Mouse (Mus musculus): ENCODE data around the gene Nadsyn1. TPM values are rescaled to one million over a fixed set of nuclear protein-coding genes. Genes with fewer than 3 reads are reported as not detected.

Nadsyn1 gene
- polyA plus RNA-seq, 1 experiment from 2014 or later = 7.5 TPM

DNA sequence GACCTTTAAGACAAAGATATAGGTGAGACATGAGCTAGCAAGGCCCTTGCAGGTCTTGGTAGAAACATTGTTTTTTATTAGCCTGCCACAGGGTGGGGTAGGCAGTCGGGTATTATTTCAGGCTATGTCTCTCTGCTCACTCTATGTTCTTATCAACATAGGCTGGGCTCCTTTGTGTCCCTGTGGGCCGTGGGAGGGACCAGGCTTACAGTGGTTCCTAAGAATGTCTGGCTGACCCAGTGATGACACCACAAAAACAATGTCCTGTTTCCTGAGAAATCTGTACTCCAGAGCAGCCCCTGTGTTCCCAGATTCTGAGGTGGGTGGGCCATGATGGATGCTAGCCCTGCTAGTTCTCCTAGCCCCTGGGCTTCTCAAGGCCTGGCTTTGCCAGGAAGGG is 45.3 kb downstream of the Nadsyn1 start:
- H3K4me2 ChIP-seq (ENCODE audit: low read depth, low read length) = no peak overlapping the region
- H3K27ac ChIP-seq (replicated peaks; ENCODE audit: low read depth, low read length) = no peak overlapping the region
- H3K36me3 ChIP-seq (replicated peaks; ENCODE audit: control insufficient read depth, insufficient read depth, low read depth, low read length) = no peaks in the 10 kb centered on the region
- ATAC-seq (replicated peaks; ENCODE audit: insufficient number of reproducible peaks, low FRiP score, low TSS enrichment, low read depth) (no peak), DNase-seq (ENCODE audit: low spot score) (no peak)
- no peaks in the 10 kb centered on the region for H3K4me1 ChIP-seq (ENCODE audit: control insufficient read depth, insufficient read depth, low read length)
- H3K9me3 ChIP-seq (replicated peaks; ENCODE audit: control insufficient read depth, low read length) = no peaks in the 10 kb centered on the region
- no peaks in the 10 kb centered on the region for H3K27me3 ChIP-seq (ENCODE audit: control insufficient read depth, insufficient read depth, low read length)
- no peak overlapping the region for H3K9ac ChIP-seq (replicated peaks; ENCODE audit: low read length)
- WGBS = 58% methylated on average over 2 of the region's 2 CpGs
- no peak overlapping the region for H3K4me3 ChIP-seq (ENCODE audit: low read depth, low read length)

DNA sequence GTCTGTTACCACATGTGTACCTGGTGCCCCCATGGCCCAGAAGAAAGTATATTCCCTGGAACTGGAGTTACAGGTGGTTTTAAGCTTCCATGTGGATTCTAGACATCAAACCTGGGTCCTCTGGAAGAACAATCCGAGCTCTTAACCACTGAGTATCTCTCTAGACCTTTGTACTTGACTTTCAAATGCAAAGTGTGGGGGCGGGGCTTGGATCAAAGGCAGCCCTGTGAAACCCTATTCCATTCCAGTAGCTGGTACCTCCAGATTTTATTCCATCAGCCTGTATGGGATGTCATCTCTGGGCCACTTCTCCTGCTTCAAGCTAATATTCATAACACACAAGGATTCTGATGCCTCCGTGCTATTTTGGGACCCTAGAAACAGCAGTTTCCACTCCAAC is 46.5 kb downstream of the Nadsyn1 start:
- Histone ChIP-seq H3K9me3 (replicated peaks; ENCODE audit: control insufficient read depth, low read length) (no peaks in the 10 kb centered on the region), H3K27me3 (ENCODE audit: control insufficient read depth, insufficient read depth, low read length) (no peaks in the 10 kb centered on the region), H3K9ac (replicated peaks; ENCODE audit: low read length) (no peak overlapping the region), H3K36me3 (replicated peaks; ENCODE audit: control insufficient read depth, insufficient read depth, low read depth, low read length) (no peaks in the 10 kb centered on the region), H3K4me2 (ENCODE audit: low read depth, low read length) (no peak overlapping the region), H3K4me3 (ENCODE audit: low read depth, low read length) (no peak overlapping the region), H3K27ac (replicated peaks; ENCODE audit: low read depth, low read length) (no peak overlapping the region), H3K4me1 (ENCODE audit: control insufficient read depth, insufficient read depth, low read length) (no peaks in the 10 kb centered on the region)
- ATAC-seq (replicated peaks; ENCODE audit: insufficient number of reproducible peaks, low FRiP score, low TSS enrichment, low read depth) (no peak), DNase-seq (ENCODE audit: low spot score) (no peak)
- 25% methylated on average over 3 of the region's 3 CpGs for WGBS

DNA sequence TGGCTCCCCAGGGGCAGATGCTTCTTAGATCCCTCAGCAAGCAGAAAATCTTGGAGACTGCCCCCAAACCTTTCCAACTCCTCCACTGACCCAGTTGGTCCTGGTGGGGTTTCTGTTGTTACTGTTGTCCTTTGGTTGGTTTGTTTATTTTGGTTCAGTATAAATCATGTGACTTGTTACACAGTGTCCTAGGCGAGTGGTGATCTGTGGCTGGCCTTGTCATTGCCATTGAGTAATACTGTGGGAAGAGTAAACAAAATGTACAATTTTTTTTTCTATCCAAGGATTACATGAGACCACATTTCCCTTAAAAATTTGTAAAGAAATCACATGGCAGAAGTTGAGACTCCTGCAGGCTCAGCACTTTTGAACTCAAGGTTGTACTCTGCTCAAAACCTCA is 53.2 kb downstream of the Nadsyn1 start:
- Histone ChIP-seq H3K9me3 (replicated peaks; ENCODE audit: control insufficient read depth, low read length) (no peaks in the 10 kb centered on the region), H3K4me3 (ENCODE audit: low read depth, low read length) (no peak overlapping the region), H3K27me3 (ENCODE audit: control insufficient read depth, insufficient read depth, low read length) (no peaks in the 10 kb centered on the region; the same call in 1 of the 2 replicates), H3K4me2 (ENCODE audit: low read depth, low read length) (no peak overlapping the region), H3K27ac (replicated peaks; ENCODE audit: low read depth, low read length) (no peak overlapping the region), H3K36me3 (replicated peaks; ENCODE audit: control insufficient read depth, insufficient read depth, low read depth, low read length) (no peaks in the 10 kb centered on the region), H3K9ac (replicated peaks; ENCODE audit: low read length) (no peak overlapping the region), H3K4me1 (ENCODE audit: control insufficient read depth, insufficient read depth, low read length) (no peaks in the 10 kb centered on the region)
- ATAC-seq (replicated peaks; ENCODE audit: insufficient number of reproducible peaks, low FRiP score, low TSS enrichment, low read depth) (no peak), DNase-seq (ENCODE audit: low spot score) (no peak)
- WGBS = 62% methylated on average over 1 of the region's 1 CpGs

DNA sequence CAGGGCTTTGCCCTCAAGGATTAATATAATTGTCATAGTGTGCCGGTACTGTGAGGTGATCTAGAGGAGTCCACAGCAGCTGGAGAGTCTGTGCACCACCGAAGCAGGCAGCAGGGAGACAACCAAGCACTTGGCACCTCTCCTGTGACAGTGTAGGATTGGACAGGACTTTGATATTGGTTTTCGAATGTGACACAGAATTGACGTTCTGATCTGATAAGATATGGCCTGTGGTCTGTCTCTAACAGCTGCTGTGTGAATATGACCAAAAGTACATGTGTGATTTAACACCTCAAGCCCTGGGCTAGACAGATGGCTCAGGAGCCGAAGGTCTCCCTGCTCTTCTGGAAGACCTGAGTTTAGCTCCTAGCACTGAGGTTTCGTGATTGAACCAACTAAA is 54.4 kb downstream of the Nadsyn1 start:
- H3K36me3 ChIP-seq (replicated peaks; ENCODE audit: control insufficient read depth, insufficient read depth, low read depth, low read length) = no peaks in the 10 kb centered on the region
- no peak for ATAC-seq (replicated peaks; ENCODE audit: insufficient number of reproducible peaks, low FRiP score, low TSS enrichment, low read depth)
- H3K4me3 ChIP-seq (ENCODE audit: low read depth, low read length) = no peak overlapping the region
- H3K9ac ChIP-seq (replicated peaks; ENCODE audit: low read length) = no peak overlapping the region
- DNase-seq (ENCODE audit: low spot score) = no peak
- no peak overlapping the region for H3K4me2 ChIP-seq (ENCODE audit: low read depth, low read length)
- no peaks in the 10 kb centered on the region for H3K9me3 ChIP-seq (replicated peaks; ENCODE audit: control insufficient read depth, low read length)
- 81% methylated on average over 6 of the region's 6 CpGs for WGBS
- no peak overlapping the region for H3K27ac ChIP-seq (replicated peaks; ENCODE audit: low read depth, low read length)
- H3K4me1 ChIP-seq (ENCODE audit: control insufficient read depth, insufficient read depth, low read length) = no peaks in the 10 kb centered on the region
- no peaks in the 10 kb centered on the region; the same call in 1 of the 2 replicates for H3K27me3 ChIP-seq (ENCODE audit: control insufficient read depth, insufficient read depth, low read length)

DNA sequence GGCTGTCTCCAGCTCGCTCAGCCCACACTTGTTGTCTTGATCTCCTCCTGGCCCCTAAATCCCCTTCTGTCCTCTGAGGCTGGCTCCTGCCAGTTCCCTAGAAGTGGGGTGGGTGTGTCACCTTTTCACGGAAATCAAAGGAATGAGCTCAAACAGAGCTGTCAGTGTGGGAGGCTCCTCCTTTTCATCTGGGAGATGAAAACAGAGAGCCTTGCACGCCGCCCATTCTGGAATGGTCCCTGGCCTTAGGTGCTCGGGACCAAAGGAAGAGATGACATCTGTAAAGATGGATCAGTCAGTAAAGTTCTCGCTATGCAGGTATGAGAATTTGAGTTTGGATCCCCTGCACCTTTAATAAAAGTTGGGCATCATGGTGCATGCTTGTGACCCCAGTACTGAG is 55.8 kb downstream of the Nadsyn1 start, which contains the start of gene Mrgprg:
TSS of gene Mrgprg (minus strand) at position 101 of the 400 bp plus-strand sequence.
- 65% methylated on average over 6 of the region's 6 CpGs for WGBS
- no peaks in the 10 kb centered on the region for H3K4me1 ChIP-seq (ENCODE audit: control insufficient read depth, insufficient read depth, low read length)
- ATAC-seq (replicated peaks; ENCODE audit: insufficient number of reproducible peaks, low FRiP score, low TSS enrichment, low read depth) = no peak
- DNase-seq (ENCODE audit: low spot score) = no peak
- H3K9me3 ChIP-seq (replicated peaks; ENCODE audit: control insufficient read depth, low read length) = no peaks in the 10 kb centered on the region
- no peak within 1 kb of the TSS for H3K9ac ChIP-seq (replicated peaks; ENCODE audit: low read length)
- H3K36me3 ChIP-seq (replicated peaks; ENCODE audit: control insufficient read depth, insufficient read depth, low read depth, low read length) = no peaks in the 10 kb centered on the region
- H3K4me3 ChIP-seq (ENCODE audit: low read depth, low read length) = no peak within 1 kb of the TSS
- H3K27ac ChIP-seq (replicated peaks; ENCODE audit: low read depth, low read length) = no peak within 1 kb of the TSS
- H3K27me3 ChIP-seq (ENCODE audit: control insufficient read depth, insufficient read depth, low read length) = no peaks in the 10 kb centered on the region; the same call in 1 of the 2 replicates
- H3K4me2 ChIP-seq (ENCODE audit: low read depth, low read length) = no peak within 1 kb of the TSS

DNA sequence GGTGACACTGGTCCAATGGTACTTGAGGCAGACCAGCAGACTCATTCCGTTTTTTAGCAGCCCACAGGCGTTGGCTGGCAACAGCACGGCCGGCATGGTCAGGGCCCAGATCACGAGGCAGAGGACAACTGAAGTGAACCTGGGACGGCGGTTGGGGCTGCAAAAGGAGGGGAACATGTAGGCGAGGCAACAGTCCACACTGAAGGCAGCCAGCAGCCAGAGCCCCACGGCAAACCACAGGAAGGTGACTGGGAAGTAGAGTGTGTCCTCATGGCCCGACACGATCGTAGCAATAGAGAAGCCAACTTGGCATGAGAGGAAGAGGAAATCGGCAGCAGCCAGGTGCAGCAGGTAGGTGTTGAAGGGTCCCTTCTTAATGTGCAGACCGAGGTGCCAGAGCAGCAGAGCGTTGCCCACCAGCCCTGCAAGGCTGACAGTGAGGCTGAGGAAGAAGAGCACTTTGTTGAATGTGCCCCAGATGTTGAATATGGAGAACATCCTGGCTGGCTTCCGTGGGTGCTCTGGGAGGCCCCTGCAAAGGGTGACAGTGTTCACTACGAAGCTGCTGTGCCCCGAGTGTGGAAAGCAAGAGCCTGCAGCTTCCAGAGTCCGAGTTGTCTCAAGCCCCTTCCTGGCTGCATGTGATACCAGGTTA is 57.6 kb downstream of the Nadsyn1 start:
- no peak overlapping the region for H3K9ac ChIP-seq (replicated peaks; ENCODE audit: low read length)
- WGBS = 79% methylated on average over 19 of the region's 19 CpGs
- H3K27ac ChIP-seq (replicated peaks; ENCODE audit: low read depth, low read length) = no peak overlapping the region
- ATAC-seq (replicated peaks; ENCODE audit: insufficient number of reproducible peaks, low FRiP score, low TSS enrichment, low read depth) (no peak), DNase-seq (ENCODE audit: low spot score) (no peak)
- H3K4me2 ChIP-seq (ENCODE audit: low read depth, low read length) = no peak overlapping the region
- no peaks in the 10 kb centered on the region for H3K4me1 ChIP-seq (ENCODE audit: control insufficient read depth, insufficient read depth, low read length)
- H3K36me3 ChIP-seq (replicated peaks; ENCODE audit: control insufficient read depth, insufficient read depth, low read depth, low read length) = no peaks in the 10 kb centered on the region
- no peaks in the 10 kb centered on the region for H3K9me3 ChIP-seq (replicated peaks; ENCODE audit: control insufficient read depth, low read length)
- H3K4me3 ChIP-seq (ENCODE audit: low read depth, low read length) = no peak overlapping the region
- H3K27me3 ChIP-seq (ENCODE audit: control insufficient read depth, insufficient read depth, low read length) = no peaks in the 10 kb centered on the region; the same call in 1 of the 2 replicates

DNA sequence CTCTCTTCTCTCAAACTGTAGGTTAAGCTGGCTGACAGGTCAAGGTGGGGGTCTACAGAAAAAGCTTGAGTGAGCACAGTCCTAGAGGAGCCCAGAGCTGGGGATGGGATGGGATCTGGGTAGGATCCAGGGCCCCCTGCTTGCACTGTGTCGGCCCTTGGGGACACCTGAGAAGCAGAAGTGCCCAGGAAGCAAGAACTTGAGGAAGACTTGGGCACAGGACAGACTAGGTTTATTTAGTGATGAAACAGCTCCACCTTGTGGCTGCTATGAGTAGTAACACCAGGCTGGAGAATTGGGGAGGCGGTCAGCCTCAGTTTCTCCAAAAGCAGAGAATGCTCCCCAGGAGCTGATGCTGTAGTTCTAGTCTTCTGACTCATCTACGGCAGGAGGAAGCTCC is 58.9 kb downstream of the Nadsyn1 start:
- ATAC-seq (replicated peaks; ENCODE audit: insufficient number of reproducible peaks, low FRiP score, low TSS enrichment, low read depth) (peak; percentile 70; the same call in 1 of the 2 replicates), DNase-seq (ENCODE audit: low spot score) (peak; percentile 60)
- Histone ChIP-seq H3K4me1 (ENCODE audit: control insufficient read depth, insufficient read depth, low read length) (no peaks in the 10 kb centered on the region), H3K27ac (replicated peaks; ENCODE audit: low read depth, low read length) (no peak overlapping the region), H3K9ac (replicated peaks; ENCODE audit: low read length) (no peak overlapping the region), H3K4me2 (ENCODE audit: low read depth, low read length) (no peak overlapping the region), H3K36me3 (replicated peaks; ENCODE audit: control insufficient read depth, insufficient read depth, low read depth, low read length) (no peaks in the 10 kb centered on the region), H3K4me3 (ENCODE audit: low read depth, low read length) (no peak overlapping the region), H3K27me3 (ENCODE audit: control insufficient read depth, insufficient read depth, low read length) (no peaks in the 10 kb centered on the region; the same call in 1 of the 2 replicates), H3K9me3 (replicated peaks; ENCODE audit: control insufficient read depth, low read length) (no peaks in the 10 kb centered on the region)
- 15% methylated on average over 3 of the region's 3 CpGs for whole genome bisulfite sequencing

DNA sequence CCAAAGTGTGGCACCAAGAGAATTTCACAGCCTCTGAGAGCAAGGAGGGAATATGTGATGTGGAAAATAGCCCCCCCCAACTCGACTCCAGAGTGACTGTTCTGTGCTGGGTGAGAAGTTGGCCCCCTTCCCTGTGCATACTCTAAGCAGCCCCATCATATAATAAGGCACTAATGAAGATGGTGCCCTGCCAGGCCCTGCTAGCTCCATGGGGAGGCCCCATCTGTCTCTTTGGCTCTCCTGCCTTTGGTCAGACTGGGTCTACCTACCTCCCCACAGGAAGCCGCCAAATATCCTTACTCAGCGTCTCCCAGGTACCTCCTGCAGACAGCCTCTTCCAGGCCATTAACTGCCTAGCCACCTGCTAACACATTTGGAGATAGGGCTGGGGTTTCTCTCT is 63.7 kb downstream of the Nadsyn1 start:
- WGBS = 64% methylated on average over 3 of the region's 3 CpGs
- Histone ChIP-seq H3K27me3 (ENCODE audit: control insufficient read depth, insufficient read depth, low read length) (peaks cover 5% of the 10 kb centered on the region; the same call in 1 of the 2 replicates), H3K9me3 (replicated peaks; ENCODE audit: control insufficient read depth, low read length) (no peaks in the 10 kb centered on the region), H3K4me2 (ENCODE audit: low read depth, low read length) (no peak overlapping the region), H3K27ac (replicated peaks; ENCODE audit: low read depth, low read length) (no peak overlapping the region), H3K4me3 (ENCODE audit: low read depth, low read length) (no peak overlapping the region), H3K4me1 (ENCODE audit: control insufficient read depth, insufficient read depth, low read length) (no peaks in the 10 kb centered on the region; the same call in 1 of the 2 replicates), H3K36me3 (replicated peaks; ENCODE audit: control insufficient read depth, insufficient read depth, low read depth, low read length) (no peaks in the 10 kb centered on the region), H3K9ac (replicated peaks; ENCODE audit: low read length) (no peak overlapping the region)
- no peak for ATAC-seq (replicated peaks; ENCODE audit: insufficient number of reproducible peaks, low FRiP score, low TSS enrichment, low read depth)
- DNase-seq (ENCODE audit: low spot score) = no peak

Measured in embryonic facial prominence, embryonic 11.5 days (tissue).